Mouse (Mus musculus) spleen, postnatal 4 days (tissue): Measurements from ENCODE around the gene Gm8122.
"Not testable (repeated sequence)": the region's sequence is repeated elsewhere in the genome, so short reads cannot be mapped to it uniquely, and the experiment has no call there.

Source experiments
- DNase-seq, 2 experiments: peaks; one replicate each; pipeline ENCODE4 v3.0.0; 2022; ENCODE audit warnings: low spot score in 2 of 2

Gm8122 gene

GRCm38 (mm10) chr14:43235204-43235603 is at the start of gene Gm8122:
Gene Gm8122, minus strand, starts transcription at chr14:43235304.
- DNase-seq, result not testable (repeated sequence)

- peak in 1 of 2 experiments; percentile 73 for DNase-seq
Measured at GRCm38 (mm10) chr14:43278681-43279080, 43.6 kb upstream of the Gm8122 start.

DNA sequence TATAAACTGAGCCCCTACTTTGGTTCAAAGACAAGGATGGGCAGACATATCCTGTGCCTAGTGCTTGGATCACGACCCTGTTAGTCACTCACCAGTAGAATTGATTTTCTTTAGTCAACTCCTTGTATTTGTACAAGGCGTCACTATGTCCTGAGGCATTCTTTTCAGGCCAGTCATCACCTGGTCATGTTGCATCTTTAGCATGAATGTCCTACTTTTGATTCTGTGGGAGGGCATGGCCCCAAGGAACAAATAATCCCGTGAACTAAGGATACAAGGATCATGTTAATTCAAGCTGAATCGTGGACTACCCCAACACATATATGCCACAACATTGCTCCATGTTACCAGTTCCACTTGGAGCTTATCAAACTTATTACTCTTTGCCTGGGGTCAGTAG is 43.0 kb upstream of the Gm8122 start:
- peak in 1 of 2 experiments; percentile 73 for DNase-seq

- peak in 1 of 2 experiments; percentile 66 for DNase-seq
Measured at GRCm38 (mm10) chr14:43277468-43277867, 42.4 kb upstream of the Gm8122 start.

DNA sequence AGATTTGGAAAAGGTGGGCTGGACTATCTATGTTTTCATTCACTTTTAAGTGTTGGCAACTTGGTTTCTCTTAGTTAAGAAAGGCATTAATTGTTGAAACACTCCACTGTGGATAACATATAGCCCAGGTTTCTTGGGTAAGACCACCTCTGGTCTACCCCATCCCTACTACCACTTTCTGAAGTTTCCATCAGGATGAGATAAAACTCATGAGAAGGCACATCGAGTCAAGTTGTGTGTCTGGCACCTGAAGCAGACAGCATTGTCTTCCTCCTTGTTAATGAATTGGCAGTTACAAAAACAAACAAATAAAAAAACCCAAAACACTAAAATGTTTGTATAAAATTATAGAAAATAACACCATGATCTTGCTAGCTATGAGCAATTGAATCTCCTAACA is 40.6 kb upstream of the Gm8122 start:
- peak in 1 of 2 experiments; percentile 64 for DNase-seq

DNA sequence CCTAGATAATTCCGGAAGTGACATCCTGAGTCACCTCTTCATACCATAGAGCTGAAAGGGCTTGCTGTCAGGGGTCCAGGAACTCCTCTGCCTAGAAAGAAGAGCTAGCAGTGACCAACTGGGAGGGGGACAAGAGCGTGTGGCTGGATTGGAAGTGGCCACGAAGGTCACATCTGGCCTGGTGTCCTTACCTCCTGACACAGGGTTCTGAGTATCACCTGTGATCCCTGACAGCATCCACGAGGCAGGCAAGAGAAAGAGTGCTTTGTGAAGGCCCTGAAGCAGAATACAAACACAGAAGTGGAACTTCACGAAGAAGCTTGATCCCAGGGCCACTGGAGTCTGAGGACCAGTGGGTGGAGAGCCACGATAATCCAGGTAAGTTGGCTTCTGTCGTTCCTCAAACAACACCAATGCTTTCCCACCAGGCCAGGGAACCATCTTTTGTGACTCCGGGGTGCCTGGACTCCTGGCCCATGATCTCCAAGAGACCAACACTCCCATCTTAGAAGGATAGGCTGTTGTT is 39.9 kb upstream of the Gm8122 start, which contains the start of gene Gm9732:
TSS of gene Gm9732 (plus strand) at position 51 of the 526 bp plus-strand sequence.
- DNase-seq, result peak; percentile 45 to 80

DNA sequence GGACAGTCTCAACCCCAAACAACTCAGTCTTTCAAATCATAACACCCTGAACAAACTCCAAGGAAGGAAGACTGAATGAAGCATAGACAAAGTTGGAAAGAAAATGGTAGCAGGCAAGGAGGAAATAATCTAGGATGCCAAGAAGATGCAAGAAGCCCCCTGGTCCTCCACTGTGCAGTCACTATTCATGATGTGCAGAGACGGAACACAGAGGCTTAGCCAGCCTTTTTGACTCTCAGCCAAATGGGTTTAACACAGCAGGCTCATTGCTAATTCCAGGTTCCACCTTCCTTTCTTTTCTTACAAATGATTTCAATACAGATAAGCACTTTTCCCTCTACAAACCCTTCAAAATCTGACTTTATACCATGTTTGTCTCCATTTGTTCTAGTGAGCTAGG is 38.1 kb upstream of the Gm8122 start:
- not testable (repeated sequence) for DNase-seq

- not testable (repeated sequence) for DNase-seq
Measured at GRCm38 (mm10) chr14:43269211-43269610, 34.1 kb upstream of the Gm8122 start.

DNA sequence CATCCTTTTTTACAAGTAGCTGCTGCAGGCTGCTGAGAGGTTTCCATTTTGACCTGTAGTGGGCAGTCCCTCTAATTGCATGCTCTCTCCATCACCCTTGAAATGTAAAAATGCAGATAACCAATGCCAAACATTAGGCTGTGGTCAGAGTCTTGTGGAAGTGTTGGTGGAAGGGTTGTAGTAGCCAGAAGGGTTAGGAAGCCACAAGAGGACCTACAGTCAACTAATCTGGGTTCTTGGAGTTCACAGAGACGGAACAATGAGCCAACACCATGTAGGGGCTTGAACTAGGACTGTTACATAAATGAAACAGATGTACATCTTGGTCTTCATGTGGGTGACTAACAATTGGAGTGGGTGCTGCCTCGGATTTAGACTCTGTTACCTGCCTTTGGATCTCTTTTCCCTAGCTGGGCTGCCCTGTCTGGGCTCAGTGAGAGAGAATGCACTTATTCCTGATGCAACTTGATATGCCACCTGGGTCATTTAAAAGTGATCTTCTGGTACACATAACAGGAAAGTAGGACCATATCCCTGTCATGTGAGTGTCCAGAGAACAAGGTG is 33.5 kb upstream of the Gm8122 start:
- peak in 1 of 2 experiments; percentile 64 for DNase-seq

DNA sequence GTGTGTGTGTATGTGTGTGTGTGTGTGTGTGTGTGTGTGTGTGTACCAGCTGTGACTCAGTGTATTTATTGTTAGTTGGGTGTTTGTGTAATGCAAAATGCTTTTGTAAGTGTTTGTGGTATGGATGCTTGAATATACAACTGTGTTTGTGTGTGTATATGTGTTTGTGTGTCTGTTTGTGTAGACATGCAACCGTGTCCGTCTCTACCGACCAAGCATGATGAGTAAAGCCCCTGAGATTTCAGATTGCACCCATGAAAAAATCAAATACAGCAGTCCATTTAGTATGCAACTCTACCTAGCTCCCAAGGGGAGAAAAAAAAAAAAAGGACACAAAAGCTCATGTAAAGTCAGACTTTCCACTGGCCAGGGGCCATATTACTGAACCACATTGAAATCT is 28.3 kb upstream of the Gm8122 start:
- DNase-seq, result not testable (repeated sequence)

DNA sequence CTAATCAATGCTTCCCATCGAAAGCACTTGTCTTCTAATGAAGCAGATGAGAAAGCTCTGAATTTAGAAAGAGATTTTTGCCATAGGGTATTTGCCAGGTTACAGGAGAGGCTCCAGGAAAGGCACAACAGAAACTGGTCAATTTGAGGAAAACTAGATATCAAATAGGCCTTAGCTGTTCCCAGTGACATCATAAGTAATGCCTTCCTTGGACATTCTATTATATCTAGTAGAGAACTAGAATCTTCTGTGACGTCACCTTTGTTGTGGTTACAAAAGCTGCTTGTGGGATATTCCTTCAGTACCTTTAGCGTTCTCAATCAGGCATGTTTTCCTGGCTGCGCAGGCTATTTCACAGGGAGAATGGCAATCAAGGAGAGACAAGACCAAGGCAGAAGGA is 23.2 kb upstream of the Gm8122 start, which contains the start of gene Gm8126:
TSS of gene Gm8126 (plus strand) at position 301 of the 400 bp plus-strand sequence.
- not testable (repeated sequence) for DNase-seq

DNA sequence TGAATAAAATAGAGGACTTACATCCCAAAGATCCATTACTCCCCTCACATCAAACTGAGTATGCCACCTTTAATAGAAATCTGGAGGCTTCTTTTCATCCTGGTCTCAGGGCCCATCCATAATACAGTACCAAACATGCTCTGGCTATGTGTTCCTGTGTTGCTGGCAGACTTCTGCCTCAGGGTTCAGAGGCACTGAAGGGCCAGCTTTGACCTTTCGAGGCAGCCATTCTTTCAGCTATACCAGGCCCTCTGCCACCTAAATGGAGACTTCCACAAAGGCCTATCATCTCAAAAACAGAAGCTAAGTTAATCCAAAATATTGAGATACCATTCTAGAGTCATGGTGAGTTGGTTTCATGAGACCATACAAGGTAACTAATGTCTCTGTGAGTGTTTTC is 21.4 kb upstream of the Gm8122 start:
- DNase-seq, result peak in 1 of 2 experiments; percentile 14

- peak in 1 of 2 experiments; percentile 62 for DNase-seq
Measured at GRCm38 (mm10) chr14:43250549-43251253, 15.6 kb upstream of the Gm8122 start.

DNA sequence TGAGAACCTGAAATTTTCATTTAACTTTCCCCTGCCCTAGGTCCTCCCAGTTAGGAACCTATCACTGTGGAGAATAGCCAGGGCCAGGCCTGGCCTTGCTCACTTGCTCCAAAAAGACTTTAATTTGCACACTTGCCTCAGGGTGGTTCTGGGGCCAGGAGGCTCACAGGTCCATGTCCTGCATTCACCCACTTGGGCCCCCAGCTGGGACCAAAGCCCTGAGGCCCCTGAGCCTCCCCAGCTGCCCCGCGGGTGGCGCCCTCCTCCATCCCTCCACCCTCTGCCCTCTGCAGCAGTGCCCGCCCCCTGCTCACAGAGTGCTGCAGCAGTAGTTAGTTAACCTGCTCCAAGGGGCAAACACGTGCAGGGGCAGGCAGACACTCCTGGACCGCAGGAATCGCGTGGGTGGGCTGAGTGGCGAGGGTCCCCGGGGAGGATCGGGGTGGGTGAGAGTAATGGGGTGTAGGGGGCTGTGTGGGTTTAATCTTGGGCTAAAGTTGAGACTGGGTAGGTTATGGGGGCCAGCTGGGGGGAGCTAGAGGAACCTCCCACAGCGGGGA is 14.6 kb upstream of the Gm8122 start:
- peak in 1 of 2 experiments; percentile 76 for DNase-seq

DNA sequence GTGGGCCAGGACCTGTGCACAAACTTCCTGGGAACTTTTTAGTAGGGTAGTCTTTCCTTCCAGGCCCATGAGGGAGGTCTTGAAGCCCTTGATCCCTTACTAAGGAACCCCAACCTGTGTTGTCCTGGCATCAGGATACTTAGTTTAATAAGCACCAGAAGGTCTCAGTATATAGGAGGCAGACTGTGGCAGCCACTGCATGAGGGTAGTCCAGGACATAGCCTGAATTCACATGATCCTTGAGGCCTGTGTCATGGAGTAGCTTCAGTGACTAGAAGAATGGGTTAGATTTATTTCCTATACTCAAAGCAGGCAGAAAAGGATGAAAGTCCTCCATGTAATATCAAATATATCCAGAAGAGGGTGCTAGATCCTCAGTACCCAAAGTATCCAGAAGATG is 2.7 kb upstream of the Gm8122 start:
- DNase-seq, result not testable (repeated sequence)
